Mouse (Mus musculus) MEL (cell line): Measurements from ENCODE around the gene Acer1.

Source experiments
- CTCF ChIP-seq, 3 experiments: IDR thresholded peaks in 2 of 3; conservative IDR thresholded peaks in 1 of 3; 2 replicates each; pipeline ENCODE4 v1.5.1; 2011 to 2012; ENCODE audit warnings: low read length in 3 of 3, low read depth in 2 of 3, mild to moderate bottlenecking in 2 of 3, improper control_type of control experiment in 1 of 3, inconsistent platforms in 1 of 3, mixed read lengths in 1 of 3, moderate library complexity in 1 of 3; ENCODE audit not compliant: control insufficient read depth in 1 of 3, insufficient read depth in 1 of 3, poor library complexity in 1 of 3, severe bottlenecking in 1 of 3
- ETS1 ChIP-seq: IDR thresholded peaks from 2 replicates; pipeline ENCODE4 v1.6.1; 2012; ENCODE audit warnings: low read depth, mild to moderate bottlenecking, inconsistent platforms, low read length, improper control_type of control experiment, moderate library complexity
- GABPA ChIP-seq: IDR thresholded peaks from 2 replicates; pipeline ENCODE4 v1.6.1; 2012; ENCODE audit warnings: low read depth, mild to moderate bottlenecking, inconsistent platforms, low read length, improper control_type of control experiment, moderate library complexity
- HCFC1 ChIP-seq: IDR thresholded peaks from 2 replicates; pipeline ENCODE4 v1.6.1; 2012; ENCODE audit warnings: low read depth, mild to moderate bottlenecking, inconsistent platforms, low read length, improper control_type of control experiment, moderate library complexity
- MAX ChIP-seq: IDR thresholded peaks from 2 replicates; pipeline ENCODE4 v1.6.1; 2011; ENCODE audit warnings: low read length, improper control_type of control experiment
- NELFE ChIP-seq: IDR thresholded peaks from 2 replicates; pipeline ENCODE4 v1.6.1; 2011; ENCODE audit warnings: low read depth, low read length, improper control_type of control experiment
- POLR2A ChIP-seq, 2 experiments: IDR thresholded peaks; 2 replicates each; pipeline ENCODE4 v1.6.1; 2011 to 2012; ENCODE audit warnings: low read length in 2 of 2, mild to moderate bottlenecking in 2 of 2, control low read depth in 1 of 2, improper control_type of control experiment in 1 of 2, low read depth in 1 of 2, moderate library complexity in 1 of 2; ENCODE audit not compliant: control insufficient read depth in 1 of 2, insufficient read depth in 1 of 2, poor library complexity in 1 of 2
- ZMIZ1 ChIP-seq: IDR thresholded peaks from 2 replicates; pipeline ENCODE4 v1.6.1; 2012; ENCODE audit warnings: low read depth, mild to moderate bottlenecking, inconsistent platforms, low read length, improper control_type of control experiment, moderate library complexity

- TF ChIP-seq ZMIZ1, result no peak
- no peak for TF ChIP-seq NELFE
- no peak for TF ChIP-seq POLR2A (IDR thresholded peaks at IDR 0.05; ENCODE audit: control insufficient read depth in 1 of 2, insufficient read depth in 1 of 2, low read depth in 1 of 2, low read length in 2 of 2, poor library complexity in 1 of 2)
- peak; percentile 36 to 51 (median 44); a peak in 5 of 6 replicates for TF ChIP-seq CTCF (IDR thresholded peaks at IDR 0.05 in 2 of 3, conservative IDR thresholded peaks at IDR 0.05 in 1 of 3; ENCODE audit: control insufficient read depth in 1 of 3, insufficient read depth in 1 of 3, low read depth in 2 of 3, low read length in 3 of 3, poor library complexity in 1 of 3, severe bottlenecking in 1 of 3)
- no peak for TF ChIP-seq ETS1
- TF ChIP-seq HCFC1, result no peak
- TF ChIP-seq GABPA, result no peak
- no peak for TF ChIP-seq MAX
Measured at GRCm38 (mm10) chr17:56961880-56962279, 20.0 kb downstream of the Acer1 start.
